Mouse (Mus musculus) embryonic fibroblast, embryonic 13.5 days (primary cell): ENCODE data around the gene Dynlt1b.
"Not testable (repeated sequence)": the region's sequence is repeated elsewhere in the genome, so short reads cannot be mapped to it uniquely, and the experiment has no call there.

ENCODE experiments used
- CTCF ChIP-seq: IDR thresholded peaks from 2 replicates; pipeline ENCODE4 v1.5.1; 2011; ENCODE audit warnings: mild to moderate bottlenecking, control low read depth, low read length, moderate library complexity, borderline replicate concordance; ENCODE audit not compliant: insufficient read depth
- POLR2A ChIP-seq: IDR thresholded peaks from 2 replicates; pipeline ENCODE4 v1.6.1; 2011; ENCODE audit warnings: low read depth, mild to moderate bottlenecking, control low read depth, low read length, moderate library complexity

- not testable (repeated sequence) for TF ChIP-seq POLR2A, CTCF
These were observed 7.5 kb upstream of the Dynlt1b start for GRCm38 (mm10) chr17:6422370-6422769.
